Mouse (Mus musculus) kidney, adult 11 months (tissue): ENCODE results near the gene Prkar2b.
"Not testable (repeated sequence)": the region's sequence is repeated elsewhere in the genome, so short reads cannot be mapped to it uniquely, and the experiment has no call there.

Experiments used
- DNase-seq: peaks from one replicate; pipeline ENCODE4 v3.0.0; 2022

Prkar2b gene

DNA sequence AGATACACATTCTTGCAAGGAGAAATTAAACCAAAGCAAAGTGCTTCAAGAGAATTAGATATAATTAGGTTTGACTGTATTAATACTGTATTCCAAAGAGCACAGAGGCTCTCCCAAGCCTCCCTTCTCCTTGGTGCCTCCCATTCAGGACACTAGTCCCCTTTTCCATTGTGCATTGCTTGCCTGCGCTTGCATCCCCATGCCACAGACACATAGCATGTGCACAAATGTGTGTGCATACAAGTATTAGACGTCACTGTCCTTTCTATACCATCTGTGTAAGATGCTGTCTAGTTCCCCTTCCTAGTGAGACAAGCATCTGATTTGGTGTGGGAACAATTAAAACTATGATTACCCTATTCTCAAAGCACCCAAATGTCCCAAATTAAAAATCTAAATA, 2.0 kb downstream of the Prkar2b start:
- no peak for DNase-seq

DNA sequence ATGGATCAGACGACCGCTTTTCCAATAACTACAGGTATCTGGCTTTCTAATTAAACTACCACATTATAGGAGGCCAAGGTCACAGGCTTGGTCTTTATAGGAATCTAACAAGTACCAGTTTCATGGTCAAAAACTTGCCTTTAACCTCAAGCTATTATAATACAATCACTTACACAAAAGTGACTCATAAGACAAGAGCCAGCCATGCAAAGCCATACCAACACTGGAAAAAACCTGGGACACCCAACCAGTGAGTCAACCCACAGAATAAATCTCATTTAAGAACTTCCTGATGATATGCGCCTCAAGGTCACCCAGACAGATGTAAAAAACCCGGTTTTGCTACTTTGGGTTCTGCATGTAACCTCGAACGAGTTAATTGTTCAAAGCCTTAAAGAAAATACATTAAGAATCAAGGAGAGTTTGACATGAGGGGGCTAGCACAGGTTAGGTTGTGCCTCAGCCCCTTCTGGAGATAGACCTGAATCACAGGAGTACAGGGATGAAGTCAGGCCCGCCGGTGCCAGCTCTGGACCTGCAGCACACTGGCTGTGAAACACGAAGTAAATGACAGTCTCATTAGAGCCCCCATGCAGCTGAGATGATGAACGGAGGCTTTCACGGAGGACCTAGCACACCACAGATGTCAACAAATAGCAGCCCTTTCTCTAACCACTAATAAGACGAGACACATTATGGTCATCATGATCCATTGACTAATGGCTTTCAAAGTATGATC, 3.5 kb downstream of the Prkar2b start:
- no peak for DNase-seq

DNA sequence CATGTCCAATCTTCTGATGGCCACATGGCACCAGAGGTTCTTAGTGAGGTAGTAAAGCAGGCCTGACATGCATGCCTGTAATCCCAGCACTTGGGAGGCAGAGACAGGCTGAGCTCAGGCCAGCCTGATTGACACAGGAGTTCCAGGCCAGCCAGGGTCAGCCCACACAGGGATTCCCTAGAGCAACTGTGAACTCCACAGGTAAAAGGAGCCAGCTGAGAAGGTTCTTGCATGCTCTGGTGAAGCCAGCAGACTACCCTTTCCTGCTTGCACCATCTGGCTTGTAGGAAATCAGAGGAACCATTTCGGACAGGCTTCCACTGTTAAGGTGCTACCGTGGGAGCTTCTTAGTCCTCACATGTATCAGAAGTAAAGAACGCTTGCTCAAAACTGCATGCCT, 5.3 kb downstream of the Prkar2b start:
- DNase-seq = no peak

DNA sequence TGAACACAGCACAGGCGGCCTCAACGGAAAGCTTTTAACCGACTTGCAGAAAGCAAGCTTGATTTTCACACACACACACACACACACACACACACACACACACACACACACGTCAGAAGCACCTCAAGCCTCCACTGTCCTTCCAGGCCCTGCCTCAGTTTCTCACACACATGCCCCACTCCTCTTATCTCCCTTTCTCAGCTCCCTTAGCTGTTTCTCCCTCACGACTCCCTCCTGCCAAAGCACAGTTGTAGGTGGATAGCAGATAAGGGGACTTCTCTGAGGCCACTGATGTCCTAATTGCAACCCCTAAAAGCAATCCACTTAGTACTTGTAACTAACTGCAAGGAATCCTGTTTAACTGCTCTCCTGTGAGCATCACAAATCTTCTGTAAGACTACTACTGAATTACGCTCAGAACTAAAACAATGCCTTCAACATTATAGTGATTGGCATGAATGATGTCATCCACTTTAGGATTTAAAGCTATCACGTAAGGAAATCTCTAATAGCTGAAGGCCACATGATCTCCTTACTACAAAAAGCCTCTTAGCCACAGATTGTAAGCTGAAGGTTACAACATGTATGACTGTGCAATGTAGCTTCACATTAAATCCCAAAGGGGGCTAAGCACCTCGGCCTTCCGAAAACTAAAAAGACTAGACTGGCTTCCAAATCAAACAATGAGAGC, 6.5 kb downstream of the Prkar2b start:
- DNase-seq = no peak

DNA sequence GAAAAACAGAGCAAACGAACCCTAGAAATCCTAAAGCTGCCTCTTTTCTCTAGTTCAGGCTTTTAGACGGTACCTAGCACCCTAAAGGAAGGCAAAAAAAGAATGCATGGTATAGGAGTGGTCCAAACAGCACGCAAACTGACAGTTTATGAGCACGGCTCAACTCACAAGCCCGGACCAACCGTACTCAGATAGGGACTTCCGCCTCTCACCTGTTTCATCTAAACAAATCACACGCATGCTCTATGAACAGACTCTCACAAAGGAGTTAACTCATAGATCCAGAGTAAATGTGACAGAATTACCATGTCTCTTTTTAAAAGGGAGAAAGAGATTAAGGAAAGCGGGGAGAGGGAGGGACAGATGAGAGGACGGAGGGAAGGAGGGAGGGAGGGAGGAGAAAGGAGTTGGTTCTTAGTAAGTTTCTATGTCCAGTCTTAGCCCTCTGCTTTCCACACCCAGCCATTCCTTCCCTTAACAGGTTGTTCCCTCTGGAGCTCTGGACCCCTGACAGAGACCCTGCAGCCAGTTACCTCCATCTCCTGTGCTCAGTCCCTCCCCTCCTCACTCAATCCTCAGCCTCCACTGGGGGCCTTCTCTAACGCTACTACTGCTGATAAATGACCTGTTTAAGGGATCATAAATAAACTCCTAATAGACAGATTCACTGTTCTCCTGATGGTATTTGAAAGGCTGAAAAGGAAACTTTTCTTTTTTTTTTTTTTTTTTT, 7.3 kb downstream of the Prkar2b start:
- DNase-seq = no peak

DNA sequence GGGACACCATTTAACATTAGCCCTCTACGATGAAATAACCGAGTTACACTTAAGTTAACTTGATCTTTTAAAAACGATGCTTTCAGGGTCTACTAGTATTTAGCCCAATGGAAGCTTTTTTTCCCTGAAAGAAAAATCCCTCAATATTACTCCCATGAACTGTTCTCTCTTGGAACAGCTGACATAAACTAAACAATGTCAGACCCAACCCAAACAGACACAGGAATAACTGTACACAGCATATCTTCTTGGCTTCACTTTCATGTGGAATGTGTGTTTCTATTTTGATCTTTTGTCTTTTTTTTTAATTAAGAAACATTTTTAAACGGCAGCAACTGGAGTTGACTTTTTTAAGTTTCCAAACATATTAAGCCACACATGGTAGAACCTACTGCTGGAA, 8.2 kb downstream of the Prkar2b start:
- DNase-seq = no peak

DNA sequence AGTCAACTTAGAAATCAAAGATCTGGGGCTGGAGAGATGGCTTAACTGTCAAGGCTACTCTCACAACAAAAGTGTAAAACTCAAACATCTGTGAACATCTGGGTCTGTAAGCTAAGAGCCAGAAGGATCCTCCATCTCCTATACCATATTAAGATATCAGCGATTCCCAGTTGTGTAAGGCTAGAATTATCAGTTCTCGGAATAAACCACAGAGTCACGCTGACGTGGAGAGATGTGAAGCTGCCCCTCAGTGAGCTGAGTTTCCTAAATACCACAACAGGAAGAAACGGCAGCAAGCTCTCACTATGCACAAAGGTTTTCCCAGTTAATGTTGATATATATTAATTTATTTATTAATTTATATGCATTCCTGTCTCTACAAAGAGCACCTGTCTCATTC, 10.9 kb downstream of the Prkar2b start:
- DNase-seq = no peak

DNA sequence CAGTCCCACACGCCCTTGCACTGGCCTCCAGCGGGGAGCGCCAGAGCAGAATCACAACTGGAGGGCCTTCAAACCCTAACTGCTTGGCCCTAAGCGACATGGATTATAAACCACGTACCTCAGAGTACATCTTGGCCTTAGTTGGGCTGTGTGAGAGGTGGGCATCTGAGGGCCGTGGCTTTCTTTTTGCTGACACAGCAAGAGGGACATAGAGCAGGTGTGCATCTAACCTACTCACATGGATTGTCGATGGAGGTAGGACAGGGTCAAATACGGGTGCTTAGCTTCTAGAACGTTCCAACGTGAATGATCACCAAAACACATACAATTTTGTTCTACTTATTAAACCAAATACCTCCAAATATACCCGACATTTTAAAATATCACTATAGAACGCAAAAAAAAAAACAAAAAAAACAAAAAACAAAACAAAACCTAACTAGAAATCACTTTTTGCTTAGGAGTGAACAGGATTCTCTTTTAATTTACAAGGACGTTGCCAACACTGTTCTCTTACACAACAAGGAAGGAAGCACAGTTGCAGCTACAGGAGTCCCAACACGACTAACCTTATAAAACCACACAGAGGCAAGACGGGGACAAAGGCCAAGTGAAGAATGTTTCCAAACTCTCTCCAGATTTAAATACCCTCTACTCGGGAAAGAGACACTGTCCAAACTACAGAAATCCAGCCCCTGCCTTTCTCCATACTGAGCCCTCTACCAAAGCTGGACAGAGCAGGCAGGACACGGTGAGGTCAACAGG, 15.3 kb downstream of the Prkar2b start:
- no peak for DNase-seq

DNA sequence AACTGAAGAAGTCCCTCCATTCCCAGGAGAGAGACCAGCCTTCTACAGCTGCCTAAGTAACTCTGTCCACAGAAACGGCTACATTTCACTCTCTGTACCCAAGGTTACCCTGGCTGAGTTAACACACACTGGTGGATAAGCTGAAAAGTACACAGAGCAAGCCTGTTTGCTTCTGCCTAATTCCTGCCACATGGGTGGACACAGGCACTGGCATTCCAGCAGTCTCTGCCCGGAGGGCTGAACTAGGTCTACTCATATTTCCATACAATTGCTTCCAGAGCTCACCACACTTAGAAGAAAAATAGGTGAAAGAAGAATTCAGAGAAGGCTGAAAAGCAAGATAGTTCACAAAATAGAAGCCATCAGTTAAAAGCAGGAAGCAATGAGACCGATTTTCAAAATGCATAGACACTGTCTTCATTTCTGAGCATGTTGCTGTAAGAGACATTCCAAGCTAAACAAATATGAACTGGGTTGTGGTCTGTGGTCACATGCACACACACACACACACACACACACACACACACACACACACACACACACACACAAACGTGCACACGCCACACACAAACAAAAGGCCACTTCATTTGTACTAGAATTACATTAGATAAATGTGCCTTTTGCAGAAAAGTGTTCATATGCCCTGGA, 16.5 kb downstream of the Prkar2b start:
- DNase-seq = no peak

DNA sequence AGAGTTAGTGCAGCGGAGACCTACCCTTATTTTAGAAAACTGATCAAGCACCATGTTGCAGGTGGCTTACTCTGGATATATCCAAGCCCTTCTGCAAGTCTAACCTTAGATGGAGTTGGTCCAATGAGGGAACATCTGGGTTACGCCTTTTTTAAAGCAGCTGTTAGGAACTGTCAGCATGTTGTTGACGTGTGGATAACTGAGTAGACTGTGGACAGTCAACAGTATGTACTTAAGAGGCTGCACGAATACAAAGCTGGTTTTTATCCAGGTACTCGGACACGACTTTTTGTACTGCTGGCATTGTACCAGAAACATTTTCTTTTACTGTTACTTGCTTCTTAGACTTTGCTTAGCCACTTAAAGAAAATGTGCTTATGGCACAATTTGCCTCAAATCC, 27.6 kb downstream of the Prkar2b start:
- DNase-seq = no peak

DNA sequence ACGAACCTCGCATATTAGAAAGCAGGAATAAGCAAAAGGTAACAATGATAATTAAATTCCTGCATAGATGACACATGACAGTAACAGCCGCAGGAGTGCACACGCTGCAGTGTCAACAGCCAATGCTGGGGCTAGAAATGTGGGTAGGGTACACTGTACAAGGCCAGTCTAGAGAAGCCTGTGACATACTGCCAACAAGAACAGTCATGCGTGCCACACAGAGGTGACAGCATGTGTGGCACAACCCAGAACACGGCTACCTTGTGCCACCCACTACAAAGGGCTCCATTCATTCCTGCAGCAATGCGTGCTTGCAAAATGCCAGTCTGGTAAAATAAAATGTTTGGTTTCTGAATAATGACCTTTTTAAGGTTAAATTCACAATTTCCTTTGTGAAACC, 28.2 kb downstream of the Prkar2b start:
- no peak for DNase-seq

DNA sequence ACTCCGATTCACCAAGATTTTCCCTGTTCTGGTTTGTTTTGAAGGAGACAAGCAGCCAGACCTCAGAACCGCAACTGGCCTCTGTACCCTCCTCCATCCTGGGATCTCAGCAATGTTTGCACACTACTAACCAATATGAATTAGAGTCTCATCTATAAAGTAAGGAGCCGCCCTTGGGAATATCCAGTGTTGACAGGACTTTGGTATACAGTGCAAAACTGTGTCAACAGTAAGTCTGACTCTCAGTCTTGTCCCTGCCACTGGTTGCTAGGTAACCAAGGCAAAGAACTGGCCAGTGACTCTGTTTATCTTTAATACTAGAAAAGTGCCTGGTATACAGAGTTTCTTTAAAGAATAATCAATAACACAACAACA, 42.7 kb downstream of the Prkar2b start:
- no peak for DNase-seq

DNA sequence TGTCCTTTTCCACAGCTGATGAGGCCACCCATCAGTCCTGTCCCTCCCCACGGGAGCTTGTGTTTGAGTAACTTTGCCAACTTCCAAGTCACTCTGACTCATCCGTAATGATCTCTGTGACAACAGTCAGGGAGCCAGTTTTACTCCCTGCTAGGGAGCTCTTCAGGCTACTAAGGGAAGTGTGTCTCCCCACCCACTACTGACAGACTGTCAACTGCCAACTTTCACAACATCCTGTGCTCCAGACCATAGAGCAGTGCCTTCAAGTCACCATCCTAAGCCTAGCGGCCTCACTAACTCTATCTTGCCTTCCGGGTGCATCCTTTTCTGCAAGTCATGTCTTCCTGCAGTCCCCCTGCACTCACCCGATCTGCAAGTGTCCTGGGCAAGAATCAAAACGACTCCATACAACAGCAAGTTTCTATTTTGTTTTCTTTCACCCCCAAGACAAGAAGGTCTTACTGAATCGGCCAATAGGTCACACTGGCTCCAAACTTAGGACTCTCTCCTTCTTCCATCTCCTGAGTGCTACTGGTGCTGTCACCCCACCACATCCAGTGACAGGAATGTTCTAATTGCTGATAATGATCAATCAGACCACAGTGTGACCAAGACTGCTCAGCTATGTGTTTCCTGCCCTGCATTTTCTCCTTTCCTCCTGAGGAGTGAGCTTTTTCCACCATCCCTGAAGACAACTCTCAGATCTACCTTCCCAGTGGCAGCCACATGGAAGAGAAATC, 43.3 kb downstream of the Prkar2b start:
- DNase-seq = no peak

DNA sequence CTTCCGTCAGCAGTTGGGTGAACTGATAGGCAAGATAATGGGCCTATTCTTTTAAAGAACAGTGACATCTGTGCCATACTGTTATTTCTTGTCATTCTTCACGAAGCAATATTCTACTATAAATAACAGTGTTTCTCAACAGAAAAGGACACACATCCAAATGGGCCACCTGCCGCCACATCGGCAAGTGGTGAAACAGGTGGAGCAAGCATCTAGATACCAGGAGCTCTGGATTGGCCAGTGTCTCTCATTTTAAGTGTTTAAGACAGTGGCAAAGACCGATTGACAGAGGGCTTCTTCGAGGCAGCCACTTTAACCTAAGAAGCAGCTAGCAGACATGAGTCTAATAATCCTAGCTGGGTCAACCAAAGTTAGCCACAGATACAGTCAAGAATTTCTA, 44.6 kb downstream of the Prkar2b start:
- no peak for DNase-seq

DNA sequence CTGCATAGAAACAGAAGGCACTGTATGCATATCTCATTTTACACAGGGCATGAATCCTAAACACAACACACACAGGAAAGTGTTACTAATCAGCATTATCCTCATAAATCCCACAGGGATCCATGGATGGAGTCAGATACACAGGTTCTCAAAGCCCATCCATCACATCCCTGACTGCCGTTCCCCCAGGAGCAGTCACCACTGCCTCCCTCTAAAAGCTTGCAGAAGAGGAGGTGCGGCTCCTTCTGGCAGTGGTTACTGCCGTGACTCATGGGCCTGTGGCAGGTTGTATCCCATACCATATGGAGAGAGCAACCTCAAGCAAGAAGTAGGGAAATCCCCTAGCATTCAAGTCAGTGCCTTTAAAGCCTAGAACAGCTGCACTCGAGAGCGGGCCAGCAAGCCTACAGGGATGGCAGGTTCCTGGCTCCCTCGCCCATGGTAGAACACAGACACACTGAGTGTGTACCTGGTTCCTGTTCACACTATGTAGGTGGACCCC, 45.8 kb downstream of the Prkar2b start:
- no peak for DNase-seq

DNA sequence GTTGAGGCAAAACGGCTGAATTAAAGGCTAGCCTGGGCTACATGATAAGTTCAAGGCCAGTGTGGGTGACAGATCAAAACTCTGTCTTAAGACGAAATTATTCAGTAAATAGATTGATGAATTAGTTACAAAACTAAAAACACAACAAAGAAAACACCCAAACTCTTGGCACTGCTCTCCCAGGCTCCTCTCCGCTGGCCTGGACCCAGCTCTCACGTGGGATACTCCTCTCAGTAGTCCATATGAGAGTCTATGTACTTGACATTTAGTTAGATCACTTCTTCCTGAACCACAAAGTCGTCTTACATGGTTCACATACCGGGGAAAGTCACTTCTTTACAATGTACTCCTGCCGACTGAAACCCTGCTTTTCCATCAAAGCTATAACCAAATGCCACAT, 46.3 kb downstream of the Prkar2b start:
- no peak for DNase-seq

DNA sequence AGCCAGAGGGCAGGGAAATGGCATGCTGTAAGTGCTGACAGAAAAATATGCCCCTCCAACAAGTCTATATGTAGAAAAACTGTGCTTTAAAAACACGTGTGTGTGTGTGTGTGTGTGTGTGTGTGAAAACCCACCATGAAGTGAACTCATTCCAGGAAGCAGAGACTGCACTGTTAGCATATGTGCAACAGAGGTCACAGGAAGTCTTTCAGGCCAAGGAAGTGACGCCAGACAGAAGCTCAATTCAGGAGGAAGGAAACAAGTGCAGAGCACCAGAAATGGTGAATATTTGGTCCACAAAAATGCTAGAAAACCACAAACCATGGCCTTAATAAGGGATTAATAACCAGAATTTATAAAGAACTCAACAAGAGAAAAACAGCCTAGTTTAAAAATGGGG, 48.9 kb downstream of the Prkar2b start:
- DNase-seq = no peak

DNA sequence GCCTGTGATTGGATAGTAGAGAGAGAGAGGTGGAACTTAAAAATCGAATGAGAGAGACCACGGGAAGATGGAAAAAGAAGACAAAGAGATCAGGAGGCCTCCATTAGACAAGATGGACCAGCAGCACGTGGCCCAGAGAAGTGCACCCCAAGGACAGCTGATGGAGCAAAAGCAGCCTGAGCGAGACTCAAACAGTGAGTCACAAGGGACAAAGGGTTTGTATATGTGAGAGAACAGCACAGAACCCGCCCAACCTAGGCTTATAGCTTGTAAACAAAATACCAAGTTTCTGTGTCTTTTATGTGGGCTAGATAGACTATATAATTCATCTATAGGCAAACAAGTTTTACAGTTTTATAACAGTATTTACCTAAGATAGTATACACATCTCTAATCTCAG, 50.0 kb downstream of the Prkar2b start:
- no peak for DNase-seq

DNA sequence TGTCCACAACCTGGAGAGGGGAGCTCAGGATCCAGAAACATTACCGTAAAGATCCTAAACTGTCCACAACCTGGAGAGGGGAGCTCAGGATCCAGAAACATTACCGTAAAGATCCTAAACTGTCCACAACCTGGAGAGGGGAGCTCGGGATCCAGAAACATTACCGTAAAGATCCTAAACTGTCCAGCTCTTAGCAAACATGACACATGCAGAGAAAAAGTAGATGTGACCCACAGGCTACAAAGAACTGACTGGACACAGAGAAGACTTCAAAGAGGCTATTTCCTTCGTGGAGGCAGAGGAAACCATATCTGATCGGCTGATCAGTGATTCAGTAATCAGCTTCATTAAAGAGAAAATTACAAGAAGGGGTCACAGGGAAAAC, 51.1 kb downstream of the Prkar2b start:
- not testable (repeated sequence) for DNase-seq

DNA sequence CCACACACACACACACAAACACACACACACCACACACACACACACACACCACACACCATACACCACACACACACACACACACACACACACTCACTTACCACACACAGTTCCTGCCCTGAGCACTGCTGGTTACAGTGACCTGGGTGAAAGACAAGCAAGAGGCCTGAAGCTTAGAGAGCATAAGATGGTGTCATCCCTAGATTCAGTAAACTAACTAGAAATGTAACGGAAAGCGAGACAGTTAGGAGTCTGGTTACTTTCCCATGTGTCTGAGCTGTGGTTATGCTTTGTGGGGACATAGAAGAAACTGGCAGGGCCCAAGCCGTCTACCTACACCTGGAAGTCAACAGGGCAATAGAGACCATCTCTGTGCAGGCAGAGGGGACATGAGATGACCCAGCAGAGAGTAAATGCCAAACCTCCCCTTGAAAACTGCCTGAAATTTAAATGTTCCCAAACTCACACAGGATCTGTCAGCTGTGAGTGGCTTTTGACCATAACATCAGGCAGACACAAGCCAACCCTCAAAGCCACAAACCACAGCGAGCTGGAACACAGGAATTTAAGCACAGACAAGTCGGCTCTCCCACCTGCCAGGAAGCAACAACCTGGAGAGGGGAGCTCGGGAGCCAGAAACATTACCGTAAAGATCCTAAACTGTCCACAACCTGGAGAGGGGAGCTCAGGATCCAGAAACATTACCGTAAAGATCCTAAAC, 51.7 kb downstream of the Prkar2b start:
- no peak for DNase-seq

DNA sequence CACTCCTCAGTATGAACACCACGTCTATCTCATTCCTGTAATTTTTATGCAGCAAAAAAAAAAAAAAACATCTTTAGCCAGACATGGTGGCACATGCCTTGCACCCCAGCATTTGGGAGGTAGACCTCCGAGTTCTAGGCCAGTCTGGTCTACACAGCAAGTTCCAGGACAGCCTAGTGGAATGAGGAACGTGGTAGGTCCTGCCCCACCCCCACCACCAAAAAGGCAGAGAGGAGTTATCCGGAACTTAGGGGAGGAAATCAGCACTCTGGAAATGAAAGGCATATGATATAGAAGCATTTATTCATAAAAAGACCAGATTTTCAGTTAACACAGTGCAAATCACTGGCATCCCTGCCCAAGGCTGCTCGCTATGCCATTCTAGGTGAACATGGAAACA, 52.4 kb downstream of the Prkar2b start:
- DNase-seq = no peak
